Mouse (Mus musculus) left cerebral cortex, adult 2 months (tissue): ENCODE measurements around the gene Ctnna2. TPM values are rescaled to one million over a fixed set of nuclear protein-coding genes. Genes with fewer than 3 reads are reported as not detected.

Source experiments
- DNase-seq, 2 experiments: peaks; one replicate each; pipeline ENCODE4 v3.0.0; 2021 to 2022; ENCODE audit warnings: low spot score in 2 of 2, mixed read lengths in 1 of 2; ENCODE audit errors: extremely low spot score in 1 of 2
- H3K27ac ChIP-seq: fragments of 200-600 bp; 2 replicates; pipeline ENCODE4 v1.8.1; 2022
- H3K4me3 ChIP-seq: fragments of 200-600 bp; 2 replicates; pipeline ENCODE4 v1.8.1; 2022
- CTCF ChIP-seq: fragments of 200-600 bp; IDR thresholded peaks from 2 replicates; pipeline ENCODE4 v1.8.1; 2022; ENCODE audit warnings: antibody characterized with exemption, mild to moderate bottlenecking, moderate library complexity
- intact Hi-C: fragments of 180-260 bp; cut with DNase I; formaldehyde crosslinking; loops from one replicate; pipeline ENCODE4 v1.15.1; 2025
- total RNA-seq, 2 experiments: library from RNA; stranded (reverse); gene quantifications; 2 replicates each; pipeline ENCODE4 v1.2.3; 2021

Ctnna2 gene
- total RNA-seq, 2 experiments from 2014 or later: 112 to 114 TPM

- no peak for TF ChIP-seq CTCF
- Histone ChIP-seq H3K4me3 (no peak overlapping the region), H3K27ac (no peak overlapping the region)
- intact Hi-C loops: no loop called here
- DNase-seq: no peak
Observed at GRCm38 (mm10) chr6:77188628-77189027, 790.9 kb downstream of the Ctnna2 start.

GRCm38 (mm10) chr6:77185751-77186150 lies 793.7 kb downstream of the Ctnna2 start:
- 0 out of 2 replicates have a peak overlapping the region, but pooled peaks have one; percentile 5 for H3K27ac ChIP-seq
- DNase-seq: no peak
- TF ChIP-seq CTCF: no peak
- intact Hi-C loops: no loop called here
- H3K4me3 ChIP-seq: no peak overlapping the region

- no peak for DNase-seq
- intact Hi-C loops: no loop called here
- TF ChIP-seq CTCF: no peak
- Histone ChIP-seq H3K4me3 (no peak overlapping the region), H3K27ac (no peak overlapping the region)
Observed at GRCm38 (mm10) chr6:77184896-77185295, 794.6 kb downstream of the Ctnna2 start.

- DNase-seq: no peak
- Histone ChIP-seq H3K27ac (no peak overlapping the region), H3K4me3 (no peak overlapping the region)
- intact Hi-C loops: no loop called here
- TF ChIP-seq CTCF: no peak
Observed at GRCm38 (mm10) chr6:77175764-77176163, 803.7 kb downstream of the Ctnna2 start.

GRCm38 (mm10) chr6:77157028-77157427 lies 822.5 kb downstream of the Ctnna2 start:
- Histone ChIP-seq H3K4me3 (no peak overlapping the region), H3K27ac (no peak overlapping the region)
- intact Hi-C loops: no loop called here
- TF ChIP-seq CTCF: no peak
- no peak for DNase-seq

- Histone ChIP-seq H3K4me3 (no peak overlapping the region), H3K27ac (no peak overlapping the region)
- intact Hi-C loops: no loop called here
- DNase-seq: no peak
- TF ChIP-seq CTCF: no peak
Observed at GRCm38 (mm10) chr6:77139306-77139920, 840.1 kb downstream of the Ctnna2 start.

- Histone ChIP-seq H3K4me3 (no peak overlapping the region), H3K27ac (no peak overlapping the region)
- intact Hi-C loops: no loop called here
- peak in 1 of 2 experiments; percentile 14 for DNase-seq
- TF ChIP-seq CTCF: no peak
Observed at GRCm38 (mm10) chr6:77120926-77121325, 858.6 kb downstream of the Ctnna2 start.

GRCm38 (mm10) chr6:77120510-77120909 lies 859.0 kb downstream of the Ctnna2 start:
- Histone ChIP-seq H3K27ac (no peak overlapping the region), H3K4me3 (no peak overlapping the region)
- no peak for TF ChIP-seq CTCF
- intact Hi-C loops: no loop called here
- DNase-seq: no peak

GRCm38 (mm10) chr6:77109095-77109945 lies 870.2 kb downstream of the Ctnna2 start:
- Histone ChIP-seq H3K4me3 (no peak overlapping the region), H3K27ac (peak overlapping the region; percentile 7; the same call in 1 of the 2 replicates)
- intact Hi-C loops: no loop called here
- DNase-seq: peak in 1 of 2 experiments; percentile 13
- no peak for TF ChIP-seq CTCF

GRCm38 (mm10) chr6:77101047-77101446 lies 878.5 kb downstream of the Ctnna2 start:
- no peak overlapping the region for H3K27ac ChIP-seq
- intact Hi-C loops: no loop called here
- H3K4me3 ChIP-seq: no peak overlapping the region
- DNase-seq: no peak
- no peak for TF ChIP-seq CTCF

GRCm38 (mm10) chr6:77098540-77098939 lies 881.0 kb downstream of the Ctnna2 start:
- no peak for DNase-seq
- Histone ChIP-seq H3K27ac (no peak overlapping the region), H3K4me3 (no peak overlapping the region)
- TF ChIP-seq CTCF: no peak
- intact Hi-C loops: no loop called here

GRCm38 (mm10) chr6:77075396-77076376 lies 903.8 kb downstream of the Ctnna2 start:
- no peak overlapping the region for H3K4me3 ChIP-seq
- peak; percentile 42 to 52 for DNase-seq
- intact Hi-C loops: no loop called here
- H3K27ac ChIP-seq: no peak overlapping the region
- TF ChIP-seq CTCF: no peak
